Mouse (Mus musculus) thymus, adult 2 months (tissue): ENCODE measurements around the gene Tfap2a. TPM values are rescaled to one million over a fixed set of nuclear protein-coding genes. Genes with fewer than 3 reads are reported as not detected.

Experiments
- DNase-seq: peaks from one replicate; pipeline ENCODE4 v3.0.0; 2021
- H3K27ac ChIP-seq: fragments of 200-500 bp; 2 replicates; pipeline ENCODE4 v1.5.1; 2012; ENCODE audit warnings: low read length, control low read depth; ENCODE audit not compliant: control insufficient read depth, insufficient read depth
- H3K27me3 ChIP-seq: fragments of 200-500 bp; 2 replicates; pipeline ENCODE4 v1.6.1; 2012; ENCODE audit warnings: mild to moderate bottlenecking, low read length, moderate library complexity, mixed read lengths; ENCODE audit not compliant: control insufficient read depth, insufficient read depth
- H3K36me3 ChIP-seq: fragments of 200-500 bp; 2 replicates; pipeline ENCODE4 v1.6.1; 2012; ENCODE audit warnings: mild to moderate bottlenecking, low read length, moderate library complexity; ENCODE audit not compliant: control insufficient read depth, insufficient read depth
- H3K4me1 ChIP-seq: fragments of 200-500 bp; replicated peaks from 2 replicates; pipeline ENCODE4 v1.6.1; 2012; ENCODE audit warnings: low read length; ENCODE audit not compliant: control insufficient read depth, insufficient read depth
- H3K4me3 ChIP-seq: fragments of 200-500 bp; 2 replicates; pipeline ENCODE4 v1.5.1; 2012; ENCODE audit warnings: mild to moderate bottlenecking, low read length, control low read depth, moderate library complexity; ENCODE audit not compliant: control insufficient read depth, insufficient read depth
- CTCF ChIP-seq: fragments of 200-500 bp; IDR thresholded peaks from 2 replicates; pipeline ENCODE4 v1.5.1; 2012; ENCODE audit warnings: mild to moderate bottlenecking, control low read depth, low read length, moderate library complexity, borderline replicate concordance; ENCODE audit not compliant: control insufficient read depth, poor library complexity, insufficient read depth; ENCODE audit errors: extremely low read depth
- POLR2A ChIP-seq: fragments of 200-500 bp; IDR thresholded peaks from 2 replicates; pipeline ENCODE4 v1.6.1; 2012; ENCODE audit warnings: mild to moderate bottlenecking, low read length, control low read depth, moderate library complexity; ENCODE audit not compliant: control insufficient read depth, poor library complexity, insufficient read depth; ENCODE audit errors: extremely low read depth
- WGBS: fragments of 180-500 bp; shearing (Covaris S2); methylation state at CpG from one replicate; pipeline ENCODE4 v1.1.7; 2018; 5-methylcytosine and 5-hydroxymethylcytosine counted together
- polyA plus RNA-seq: library from polyadenylated mRNA; depleted of rRNA; stranded (reverse); fragments of >200 nt; gene quantifications from 2 replicates; pipeline ENCODE4 v1.2.3, GENCODE M21; 2012

The Tfap2a gene
- polyA plus RNA-seq, 1 experiment, result 2.0 TPM

GRCm38 (mm10) chr13:40713241-40713640 is 24.9 kb downstream of the Tfap2a start:
- WGBS, result 14% methylated on average over 4 of the region's 4 CpGs
- Histone ChIP-seq H3K4me1 (peaks cover 3% of the 10 kb centered on the region; the same call in 1 of the 2 replicates), H3K4me3 (no peak overlapping the region), H3K27me3 (peaks cover 17% of the 10 kb centered on the region), H3K36me3 (no peaks in the 10 kb centered on the region), H3K27ac (no peak overlapping the region)
- TF ChIP-seq CTCF, result no peak
- no peak for TF ChIP-seq POLR2A
- no peak for DNase-seq

DNA sequence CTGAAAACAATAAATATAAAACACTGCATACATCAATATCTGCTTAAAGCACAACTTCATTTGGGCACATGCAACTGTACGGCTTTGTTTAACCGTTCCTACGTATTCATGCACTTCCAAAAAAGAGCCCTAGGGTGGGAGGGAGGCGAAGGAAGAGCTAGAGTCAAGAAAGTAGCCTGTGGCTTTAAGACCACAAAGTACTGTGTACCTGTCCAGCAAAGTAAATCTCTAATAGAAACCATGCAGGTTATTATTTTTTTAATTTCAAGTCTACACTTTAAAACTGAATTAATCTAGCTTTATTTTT is 25.7 kb downstream of the Tfap2a start:
- no peak for TF ChIP-seq CTCF
- no peak for TF ChIP-seq POLR2A
- Histone ChIP-seq H3K27me3 (peaks cover 18% of the 10 kb centered on the region), H3K4me1 (peaks cover 3% of the 10 kb centered on the region; the same call in 1 of the 2 replicates), H3K27ac (no peak overlapping the region), H3K4me3 (no peak overlapping the region), H3K36me3 (no peaks in the 10 kb centered on the region)
- 14% methylated on average over 4 of the region's 4 CpGs for WGBS
- no peak for DNase-seq

- Histone ChIP-seq H3K36me3 (no peaks in the 10 kb centered on the region), H3K27me3 (peaks cover 18% of the 10 kb centered on the region), H3K4me3 (no peak overlapping the region), H3K27ac (no peak overlapping the region), H3K4me1 (no peaks in the 10 kb centered on the region)
- no peak for TF ChIP-seq POLR2A
- TF ChIP-seq CTCF, result no peak
- DNase-seq, result no peak
- WGBS, result 8% methylated on average over 7 of the region's 7 CpGs
Observed at GRCm38 (mm10) chr13:40711661-40712525, 26.3 kb downstream of the Tfap2a start.

- Histone ChIP-seq H3K36me3 (no peaks in the 10 kb centered on the region), H3K4me3 (no peak overlapping the region), H3K27ac (no peak overlapping the region), H3K27me3 (peaks cover 18% of the 10 kb centered on the region), H3K4me1 (no peaks in the 10 kb centered on the region)
- no peak for TF ChIP-seq POLR2A
- TF ChIP-seq CTCF, result no peak
- 16% methylated on average over 11 of the region's 11 CpGs for WGBS
- no peak for DNase-seq
Observed at GRCm38 (mm10) chr13:40710062-40710342, 28.2 kb downstream of the Tfap2a start.

- Histone ChIP-seq H3K36me3 (no peaks in the 10 kb centered on the region), H3K27me3 (peaks cover 18% of the 10 kb centered on the region), H3K4me3 (no peak overlapping the region), H3K4me1 (no peaks in the 10 kb centered on the region), H3K27ac (no peak overlapping the region)
- TF ChIP-seq POLR2A (no peak), CTCF (no peak)
- DNase-seq, result no peak
- WGBS, result 8% methylated on average over 21 of the region's 21 CpGs
Observed at GRCm38 (mm10) chr13:40709321-40710061, 28.7 kb downstream of the Tfap2a start.

DNA sequence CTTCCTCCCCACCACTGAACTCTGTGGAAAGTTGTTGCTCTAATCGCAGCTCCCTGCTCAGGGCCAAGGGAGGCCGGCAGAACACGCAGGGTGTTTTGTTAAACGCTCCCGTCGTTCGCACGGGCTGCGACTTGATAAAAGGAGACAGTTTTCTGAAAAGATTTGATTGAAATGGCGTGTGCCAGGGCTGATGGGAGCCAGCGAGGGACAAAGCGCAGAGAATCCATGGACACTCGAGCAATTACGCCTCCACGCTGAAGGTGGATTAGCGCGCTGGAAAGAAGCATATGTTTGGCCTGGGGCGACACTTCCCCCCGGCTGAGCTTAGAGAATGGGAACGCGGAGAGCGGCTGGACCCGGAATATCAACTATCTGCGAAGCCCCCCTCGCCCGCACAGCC is 29.3 kb downstream of the Tfap2a start:
- no peaks in the 10 kb centered on the region for H3K4me1 ChIP-seq
- WGBS, result 8% methylated on average over 26 of the region's 26 CpGs
- DNase-seq, result no peak
- H3K36me3 ChIP-seq, result no peaks in the 10 kb centered on the region
- H3K27me3 ChIP-seq, result peaks cover 16% of the 10 kb centered on the region
- no peak for TF ChIP-seq CTCF
- no peak for TF ChIP-seq POLR2A
- no peak overlapping the region for H3K4me3 ChIP-seq
- no peak overlapping the region for H3K27ac ChIP-seq

DNA sequence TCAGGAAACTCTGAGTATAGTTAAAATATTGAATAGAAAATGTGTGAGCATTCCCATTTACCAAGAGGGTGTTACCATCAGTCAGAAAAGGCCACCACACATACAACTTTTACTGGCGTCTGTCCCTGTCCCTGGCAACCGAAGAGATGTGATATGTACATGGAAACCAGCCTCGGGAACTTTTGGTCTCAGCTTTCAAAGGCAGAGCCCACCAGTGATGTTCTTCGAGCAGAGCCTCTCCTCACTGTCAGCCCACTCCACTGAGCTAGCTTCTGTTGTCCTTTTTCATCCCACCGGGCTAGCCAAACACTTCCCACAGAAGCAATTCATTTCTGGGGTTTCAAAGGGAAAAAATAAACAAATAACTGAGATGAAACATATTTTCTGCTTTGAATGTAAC is 29.9 kb downstream of the Tfap2a start:
- Histone ChIP-seq H3K4me3 (no peak overlapping the region), H3K27ac (no peak overlapping the region), H3K36me3 (no peaks in the 10 kb centered on the region), H3K27me3 (peaks cover 16% of the 10 kb centered on the region), H3K4me1 (no peaks in the 10 kb centered on the region)
- DNase-seq, result no peak
- 3% methylated on average over 5 of the region's 5 CpGs for WGBS
- TF ChIP-seq CTCF, result no peak
- no peak for TF ChIP-seq POLR2A
